Mouse (Mus musculus): Measurements from ENCODE around the gene Zbed6.

- TF ChIP-seq POLR2A (IDR thresholded peaks at IDR 0.05; ENCODE audit: insufficient read depth, low read depth, low read length) (no peak), CTCF (IDR thresholded peaks at IDR 0.05) (no peak), EP300 (IDR thresholded peaks at IDR 0.05; ENCODE audit: insufficient read depth, low read depth, low read length) (no peak)
Measured at GRCm38 (mm10) chr1:133611436-133611835, 49.2 kb downstream of the Zbed6 start.

Data from heart, adult 2 months (tissue).